Mouse (Mus musculus) liver, embryonic 14.5 days (tissue): ENCODE results near the gene Pacs2. TPM values are rescaled to one million over a fixed set of nuclear protein-coding genes. Genes with fewer than 3 reads are reported as not detected.

Experiments
- ATAC-seq: fragments of 200-750 bp; cut with Nextera tagmentation; 2 replicates; pipeline ENCODE4 v1.8.0; 2017; ENCODE audit warnings: moderate number of reproducible peaks, mild to moderate bottlenecking, moderate library complexity; ENCODE audit not compliant: insufficient read depth
- DNase-seq, 3 experiments: peaks; one replicate each; pipeline ENCODE4 v3.0.0-alpha.2; 2012 to 2013; ENCODE audit warnings: low read depth in 3 of 3, low spot score in 3 of 3
- H3K27ac ChIP-seq: fragments of 300-500 bp; sonication (generic); 2 replicates; pipeline ENCODE4 v1.5.1; 2014; ENCODE audit warnings: moderate library complexity, mild to moderate bottlenecking, control low read depth, inconsistent platforms
- H3K27me3 ChIP-seq: fragments of 300-500 bp; sonication (generic); 2 replicates; pipeline ENCODE4 v1.6.1; 2014; ENCODE audit warnings: mild to moderate bottlenecking, low read length, moderate library complexity; ENCODE audit not compliant: control insufficient read depth, insufficient read depth
- H3K36me3 ChIP-seq: fragments of 300-500 bp; sonication (generic); replicated peaks from 2 replicates; pipeline ENCODE4 v1.6.1; 2014; ENCODE audit warnings: low read depth; ENCODE audit not compliant: control insufficient read depth, insufficient read depth
- H3K4me1 ChIP-seq, 2 experiments: fragments of 200-500 bp in 1 of 2; fragments of 300-500 bp in 1 of 2; sonication (generic) in 1 of 2; replicated peaks; 2 replicates each; pipeline ENCODE4 v1.6.1; 2012 to 2014; ENCODE audit warnings: antibody characterized with exemption in 1 of 2, inconsistent platforms in 1 of 2, low read length in 1 of 2; ENCODE audit not compliant: control insufficient read depth in 2 of 2, insufficient read depth in 2 of 2
- H3K4me2 ChIP-seq: fragments of 300-500 bp; sonication (generic); 2 replicates; pipeline ENCODE4 v1.6.1; 2014; ENCODE audit warnings: low read depth, mild to moderate bottlenecking, control low read depth, moderate library complexity
- H3K4me3 ChIP-seq, 2 experiments: fragments of 200-500 bp in 1 of 2; fragments of 300-500 bp in 1 of 2; sonication (generic) in 1 of 2; 2 replicates each; pipeline ENCODE4 v1.5.1; 2012 to 2014; ENCODE audit warnings: low read depth in 2 of 2, low read length in 2 of 2, mild to moderate bottlenecking in 2 of 2, control low read depth in 1 of 2, inconsistent platforms in 1 of 2, moderate library complexity in 1 of 2; ENCODE audit not compliant: insufficient read depth in 1 of 2
- H3K9ac ChIP-seq: fragments of 300-500 bp; sonication (generic); replicated peaks from 2 replicates; pipeline ENCODE4 v1.6.1; 2014; ENCODE audit warnings: mild to moderate bottlenecking, control low read depth, moderate library complexity
- H3K9me3 ChIP-seq: fragments of 300-500 bp; sonication (generic); 2 replicates; pipeline ENCODE4 v1.6.1; 2016; ENCODE audit warnings: low read length, mixed read lengths; ENCODE audit not compliant: control insufficient read depth
- CTCF ChIP-seq: IDR thresholded peaks from 2 replicates; pipeline ENCODE4 v1.5.1; 2016; ENCODE audit warnings: antibody characterized with exemption, low read depth, control low read depth
- EP300 ChIP-seq: IDR thresholded peaks from 2 replicates; pipeline ENCODE4 v1.6.1; 2016; ENCODE audit warnings: antibody characterized with exemption, low read depth
- whole genome bisulfite sequencing: fragments of 180-500 bp; shearing (Covaris S2); extraction: QIAGEN DNeasy Blood & Tissue Kit; methylation state at CpG from one replicate; pipeline ENCODE4 v1.1.7; 2014; ENCODE audit not compliant: insufficient replicate concordance; 5-methylcytosine and 5-hydroxymethylcytosine counted together
- polyA plus RNA-seq, 2 experiments: library from polyadenylated mRNA; depleted of rRNA in 1 of 2; stranded (reverse) in 1 of 2; unstranded in 1 of 2; fragments of >200 nt; fragmentation: Nextera tagmentation in 1 of 2; extraction: Ambion mirVana in 1 of 2; gene quantifications; 2 replicates each; pipeline versions ENCODE4 v1.2.1 to v1.2.3; 2012 to 2014

Gene Pacs2
- polyA plus RNA-seq, 2 experiments = 3.7 to 11.7 TPM

DNA sequence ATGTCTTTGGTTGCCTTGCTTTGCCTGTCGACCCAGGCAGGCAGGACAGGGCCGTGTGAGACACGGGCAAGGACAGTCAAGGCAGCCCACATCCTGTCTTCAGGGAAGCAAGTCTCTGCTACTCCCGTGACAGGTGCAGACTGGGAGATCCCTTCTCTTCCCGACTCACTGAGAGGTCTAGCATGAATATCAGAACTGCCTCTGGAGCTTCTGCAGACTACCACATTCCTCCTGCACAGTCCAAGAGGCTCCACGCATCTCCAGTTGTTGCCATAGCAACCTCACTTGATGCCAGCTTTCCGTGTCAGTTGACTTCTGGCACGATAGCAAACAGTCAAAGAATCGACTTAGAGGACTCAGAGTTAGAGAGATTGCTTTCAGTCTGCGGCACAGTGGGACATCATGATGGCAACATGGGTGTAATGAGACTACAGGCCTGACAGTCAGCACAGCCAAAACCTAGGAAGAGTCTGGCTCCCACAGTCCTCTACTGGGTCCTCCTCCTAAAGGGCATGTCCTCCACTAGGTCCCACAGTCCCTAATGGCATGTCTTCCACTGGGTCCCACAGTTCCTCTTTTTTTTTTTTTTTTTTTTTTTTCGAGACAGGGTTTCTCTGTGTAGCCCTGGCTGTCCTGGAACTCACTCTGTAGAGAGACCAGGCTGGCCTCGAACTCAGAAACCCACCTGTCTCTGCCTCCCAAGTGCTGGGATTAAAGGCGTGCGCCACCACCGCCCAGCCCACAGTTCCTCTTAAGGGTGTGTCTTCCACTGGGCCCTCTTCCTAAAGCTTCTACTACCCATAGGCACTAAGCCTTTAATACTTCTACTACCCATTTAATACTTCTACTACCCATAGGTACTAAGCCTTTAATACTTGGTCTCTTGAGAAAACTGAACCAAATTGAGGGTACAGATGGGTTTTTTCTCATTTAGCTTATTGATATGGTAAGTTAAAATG is 27.5 kb downstream of the Pacs2 start:
- no peak overlapping the region for H3K4me2 ChIP-seq
- H3K4me3 ChIP-seq = no peak overlapping the region
- WGBS = 60% methylated on average over 14 of the region's 15 CpGs
- no peak overlapping the region for H3K9ac ChIP-seq
- no peaks in the 10 kb centered on the region for H3K27me3 ChIP-seq
- no peak for TF ChIP-seq EP300
- no peak for TF ChIP-seq CTCF
- H3K9me3 ChIP-seq = no peaks in the 10 kb centered on the region
- peak; percentile 58; the same call in 1 of the 2 replicates for ATAC-seq
- H3K36me3 ChIP-seq = peaks cover 1% of the 10 kb centered on the region; the same call in 1 of the 2 replicates
- H3K27ac ChIP-seq = peak overlapping the region; percentile 78
- peaks cover 27 to 36% of the 10 kb centered on the region in 2 experiments for H3K4me1 ChIP-seq
- no peak for DNase-seq

DNA sequence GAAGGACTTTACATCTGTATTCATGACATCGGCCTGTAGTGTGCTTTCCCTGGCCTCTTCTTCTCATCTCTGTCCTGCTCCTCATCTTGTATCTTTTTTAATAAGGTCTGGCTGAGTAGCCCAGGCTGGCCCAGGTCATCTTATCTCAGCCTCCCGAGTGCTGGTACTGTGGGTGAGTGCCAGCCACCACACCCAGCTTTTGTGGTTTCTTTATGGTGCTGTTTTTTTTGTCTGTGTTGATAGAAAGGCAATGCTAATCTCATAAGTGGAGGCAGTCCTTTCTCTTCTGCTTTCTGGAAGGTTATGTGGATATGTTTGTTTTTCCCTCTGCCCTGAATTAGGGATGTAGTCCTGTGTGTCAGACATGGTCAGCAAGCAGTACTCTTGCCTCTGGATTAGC is 28.2 kb downstream of the Pacs2 start:
- peak; percentile 76 for TF ChIP-seq EP300
- TF ChIP-seq CTCF = no peak
- 13% methylated on average over 2 of the region's 2 CpGs for WGBS
- ATAC-seq (peak; percentile 90), DNase-seq (peak; percentile 58 to 75 (median 69))
- H3K27me3 ChIP-seq = no peaks in the 10 kb centered on the region
- peaks cover 2% of the 10 kb centered on the region; the same call in 1 of the 2 replicates for H3K36me3 ChIP-seq
- peak overlapping the region; percentile 53 for H3K4me2 ChIP-seq
- H3K27ac ChIP-seq = peak overlapping the region; percentile 78
- H3K4me3 ChIP-seq = no peak overlapping the region
- peak overlapping the region; percentile 23; the same call in 1 of the 2 replicates for H3K9ac ChIP-seq
- H3K9me3 ChIP-seq = no peaks in the 10 kb centered on the region
- H3K4me1 ChIP-seq = peaks cover 20 to 31% of the 10 kb centered on the region in 2 experiments

DNA sequence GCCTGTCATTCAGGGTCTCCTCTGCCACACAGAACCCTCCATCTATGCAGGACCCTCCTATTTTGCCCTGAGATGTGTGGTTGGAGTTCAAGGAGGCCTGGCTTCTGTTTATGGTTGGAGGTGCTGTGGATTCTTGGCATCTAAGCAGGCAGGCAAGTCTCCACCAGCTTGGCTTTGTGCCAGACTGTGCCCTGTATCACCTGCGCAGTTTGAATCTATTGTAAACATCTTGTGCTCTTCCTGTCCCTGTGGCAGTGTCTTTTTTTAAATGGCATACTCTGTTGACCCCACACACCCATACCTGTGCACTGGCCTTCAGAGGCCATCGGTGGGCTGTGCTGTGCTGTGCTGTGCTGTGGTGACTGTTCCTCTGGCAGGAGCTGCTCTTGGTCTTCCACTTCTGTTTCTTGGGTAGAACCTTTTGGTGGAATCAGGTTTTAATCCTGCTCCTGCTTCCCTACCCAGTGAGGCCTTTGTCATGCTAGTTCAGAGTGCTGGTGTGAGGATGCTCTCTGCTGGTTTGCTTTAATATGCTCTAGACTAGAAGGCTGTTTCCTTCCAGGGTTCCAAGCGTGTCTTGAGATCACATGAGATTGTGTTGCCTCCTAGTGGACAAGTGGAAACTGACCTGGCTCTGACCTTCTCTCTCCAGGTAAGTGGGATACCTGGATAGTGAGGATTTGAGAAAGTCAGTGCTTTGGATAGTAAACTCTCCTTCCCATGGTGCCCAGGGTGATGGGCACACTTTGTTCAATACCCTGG is 30.8 kb downstream of the Pacs2 start:
- H3K4me1 ChIP-seq = peaks cover 20 to 29% of the 10 kb centered on the region in 2 experiments
- no peak overlapping the region for H3K27ac ChIP-seq
- 81% methylated on average over 3 of the region's 3 CpGs for WGBS
- no peak for DNase-seq
- H3K9me3 ChIP-seq = no peaks in the 10 kb centered on the region
- no peak overlapping the region for H3K4me2 ChIP-seq
- H3K27me3 ChIP-seq = no peaks in the 10 kb centered on the region
- H3K9ac ChIP-seq = no peak overlapping the region
- peaks cover 4% of the 10 kb centered on the region for H3K36me3 ChIP-seq
- TF ChIP-seq EP300 (no peak), CTCF (peak; percentile 69)
- no peak for ATAC-seq
- H3K4me3 ChIP-seq = no peak overlapping the region

DNA sequence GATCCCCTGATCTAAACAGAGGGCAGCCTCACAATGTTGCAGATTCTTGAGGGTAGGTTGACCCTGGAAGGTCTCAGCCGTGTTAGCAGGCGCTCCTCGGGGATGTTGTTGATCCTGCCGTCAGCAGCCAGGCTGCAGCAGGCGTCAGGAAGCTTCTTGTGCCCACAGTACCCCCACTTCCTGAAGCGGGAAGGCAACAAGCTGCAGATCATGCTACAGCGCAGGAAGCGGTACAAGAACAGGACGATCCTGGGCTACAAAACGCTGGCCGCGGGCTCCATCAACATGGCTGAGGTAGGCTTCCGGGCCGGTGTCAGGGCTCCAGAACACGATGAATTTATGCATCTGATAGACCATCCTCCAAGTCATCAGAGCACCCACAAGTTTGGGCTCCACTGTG is 32.6 kb downstream of the Pacs2 start:
- H3K9me3 ChIP-seq = no peaks in the 10 kb centered on the region
- no peak overlapping the region for H3K27ac ChIP-seq
- H3K4me1 ChIP-seq = peaks cover 15 to 23% of the 10 kb centered on the region in 2 experiments
- 72% methylated on average over 15 of the region's 15 CpGs for WGBS
- DNase-seq (no peak), ATAC-seq (no peak)
- H3K4me2 ChIP-seq = no peak overlapping the region
- no peak overlapping the region for H3K9ac ChIP-seq
- TF ChIP-seq CTCF = no peak
- no peak for TF ChIP-seq EP300
- no peaks in the 10 kb centered on the region for H3K27me3 ChIP-seq
- no peak overlapping the region for H3K4me3 ChIP-seq
- peaks cover 10% of the 10 kb centered on the region for H3K36me3 ChIP-seq

DNA sequence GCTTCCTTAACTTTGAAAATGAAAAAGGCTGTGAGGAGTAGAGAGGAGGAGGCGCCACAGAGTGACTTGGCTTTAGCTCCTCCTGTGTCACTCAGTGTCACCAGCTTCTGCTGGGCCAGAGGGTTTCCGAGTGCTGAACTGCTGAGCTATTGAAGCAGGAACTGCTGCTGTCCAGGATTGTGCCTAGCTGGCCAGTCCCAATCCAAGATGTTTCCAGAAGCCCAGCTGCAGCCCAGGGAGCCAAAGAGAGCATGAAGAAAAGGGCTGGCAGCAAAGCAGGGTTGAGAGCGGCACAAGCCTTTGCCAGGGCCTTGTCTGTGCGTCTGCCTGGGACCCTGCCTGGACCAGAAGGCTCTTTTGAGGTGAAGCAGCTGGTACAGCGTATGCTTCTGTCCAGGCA is 33.8 kb downstream of the Pacs2 start:
- Histone ChIP-seq H3K27me3 (no peaks in the 10 kb centered on the region), H3K9ac (no peak overlapping the region), H3K4me1 (peaks cover 3 to 13% of the 10 kb centered on the region in 2 experiments), H3K36me3 (peaks cover 13% of the 10 kb centered on the region), H3K9me3 (no peaks in the 10 kb centered on the region), H3K4me3 (no peak overlapping the region), H3K4me2 (no peak overlapping the region), H3K27ac (no peak overlapping the region)
- DNase-seq (no peak), ATAC-seq (no peak)
- 85% methylated on average over 5 of the region's 5 CpGs for WGBS
- TF ChIP-seq CTCF = no peak
- no peak for TF ChIP-seq EP300
